Mouse (Mus musculus) testis, postnatal 14 days (tissue): ENCODE measurements around the gene Lce6a.

Experiments
- DNase-seq: peaks from one replicate; pipeline ENCODE4 v3.0.0; 2021; ENCODE audit warnings: low spot score

Gene Lce6a

DNA sequence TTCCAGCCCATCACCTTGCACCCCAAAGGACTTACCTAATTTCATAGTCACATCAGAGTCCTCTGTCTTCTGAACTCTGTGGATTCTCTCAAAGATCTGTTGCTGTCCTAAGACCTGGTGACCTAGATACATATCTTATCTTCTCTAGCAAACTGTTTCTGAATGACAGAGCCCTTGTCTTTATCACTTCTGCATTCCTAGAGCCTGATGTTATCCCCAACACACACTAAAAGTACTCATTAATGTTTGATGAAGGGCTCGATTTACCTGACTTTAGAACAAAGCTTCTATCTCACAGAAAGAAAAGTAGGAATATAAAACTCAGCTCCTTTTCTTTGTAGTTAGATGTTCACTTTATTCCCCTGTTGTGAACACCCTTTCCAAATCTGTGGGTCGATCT lies at the start of gene Lce6a:
Gene Lce6a, minus strand, starts transcription at position 101 of the 400 bp plus-strand sequence.
- no peak for DNase-seq

DNA sequence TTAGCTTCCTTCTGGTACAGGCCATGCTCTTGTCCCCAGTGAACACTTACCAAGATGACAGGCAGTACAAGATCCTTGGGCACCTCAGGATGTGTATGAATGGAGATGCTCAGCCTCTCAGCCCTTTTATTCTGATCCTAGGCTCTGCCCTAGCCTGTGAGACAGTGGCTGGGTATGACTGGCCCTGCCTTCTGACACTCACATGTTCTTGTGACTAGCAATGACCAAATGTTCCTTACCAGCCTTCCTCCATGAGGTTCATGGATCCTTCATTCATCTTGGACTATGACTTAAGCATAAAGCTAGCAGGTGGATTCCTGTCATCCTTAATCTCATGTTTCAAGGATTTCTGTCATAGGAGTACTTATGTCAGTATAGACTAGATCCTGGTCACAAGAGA lies 48.8 kb upstream of the Lce6a start, which contains the start of gene Lce1a2:
Gene Lce1a2, minus strand, starts transcription at position 101 of the 400 bp plus-strand sequence.
- DNase-seq = no peak

DNA sequence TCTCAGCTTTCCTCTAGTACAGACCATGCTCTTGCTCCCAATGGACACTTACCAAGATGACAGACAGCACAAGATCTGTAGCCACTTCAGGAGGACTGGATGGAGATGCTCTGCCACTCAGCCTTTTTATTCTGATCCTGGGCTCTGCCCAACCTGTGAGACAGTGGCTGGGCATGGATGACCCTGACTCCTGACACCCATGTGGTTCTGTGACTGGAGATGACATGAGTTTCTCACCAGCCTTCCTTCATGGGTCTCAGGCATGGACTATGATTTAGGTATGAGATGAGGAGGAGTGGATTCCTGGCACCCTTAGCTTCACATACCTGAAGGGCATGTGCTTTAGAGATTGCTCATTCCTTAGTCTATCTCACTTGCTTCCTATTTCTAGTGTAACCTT lies 35.4 kb upstream of the Lce6a start, which contains the start of gene Lce1b:
Gene Lce1b, minus strand, starts transcription at position 101 of the 400 bp plus-strand sequence.
- DNase-seq = no peak

DNA sequence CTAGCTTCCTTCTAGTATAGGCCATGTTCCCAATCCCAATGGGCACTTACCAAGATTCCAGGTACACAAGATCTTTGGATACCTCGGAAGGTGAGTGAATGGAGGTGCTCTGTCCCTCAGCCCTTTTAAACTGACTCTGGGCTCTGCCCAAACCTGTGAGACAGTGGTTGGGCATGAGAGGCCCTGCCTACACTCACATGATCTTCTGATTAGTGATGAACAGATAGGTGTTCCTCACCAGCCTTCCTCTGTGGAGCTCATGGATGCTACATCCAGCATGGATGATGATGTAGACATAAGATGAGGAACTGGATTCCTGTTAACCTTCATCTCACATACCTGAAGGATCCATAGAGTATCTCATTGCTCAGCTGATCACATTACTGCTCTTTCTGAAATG lies 26.7 kb upstream of the Lce6a start, which contains the start of gene Lce1a1:
Gene Lce1a1, minus strand, starts transcription at position 101 of the 400 bp plus-strand sequence.
- no peak for DNase-seq

GRCm38 (mm10) chr3:92639854-92640253 lies 18.4 kb upstream of the Lce6a start:
- peak; percentile 62 for DNase-seq

DNA sequence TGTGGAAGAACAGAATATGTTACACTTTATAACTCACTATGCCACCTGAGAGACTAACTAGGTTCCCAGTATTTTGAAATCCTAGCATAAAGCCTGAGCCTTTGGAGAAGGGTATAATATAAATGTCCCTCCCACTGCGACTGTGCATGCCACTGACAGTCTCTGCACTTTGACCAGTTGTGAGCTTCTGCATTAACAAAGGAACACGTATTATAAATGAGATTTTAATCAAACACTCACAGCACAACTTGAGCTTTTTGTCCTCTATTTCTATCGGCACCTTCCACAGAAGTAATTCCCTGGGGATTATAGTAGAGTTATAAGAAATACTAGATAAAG lies 17.2 kb upstream of the Lce6a start:
- no peak for DNase-seq

DNA sequence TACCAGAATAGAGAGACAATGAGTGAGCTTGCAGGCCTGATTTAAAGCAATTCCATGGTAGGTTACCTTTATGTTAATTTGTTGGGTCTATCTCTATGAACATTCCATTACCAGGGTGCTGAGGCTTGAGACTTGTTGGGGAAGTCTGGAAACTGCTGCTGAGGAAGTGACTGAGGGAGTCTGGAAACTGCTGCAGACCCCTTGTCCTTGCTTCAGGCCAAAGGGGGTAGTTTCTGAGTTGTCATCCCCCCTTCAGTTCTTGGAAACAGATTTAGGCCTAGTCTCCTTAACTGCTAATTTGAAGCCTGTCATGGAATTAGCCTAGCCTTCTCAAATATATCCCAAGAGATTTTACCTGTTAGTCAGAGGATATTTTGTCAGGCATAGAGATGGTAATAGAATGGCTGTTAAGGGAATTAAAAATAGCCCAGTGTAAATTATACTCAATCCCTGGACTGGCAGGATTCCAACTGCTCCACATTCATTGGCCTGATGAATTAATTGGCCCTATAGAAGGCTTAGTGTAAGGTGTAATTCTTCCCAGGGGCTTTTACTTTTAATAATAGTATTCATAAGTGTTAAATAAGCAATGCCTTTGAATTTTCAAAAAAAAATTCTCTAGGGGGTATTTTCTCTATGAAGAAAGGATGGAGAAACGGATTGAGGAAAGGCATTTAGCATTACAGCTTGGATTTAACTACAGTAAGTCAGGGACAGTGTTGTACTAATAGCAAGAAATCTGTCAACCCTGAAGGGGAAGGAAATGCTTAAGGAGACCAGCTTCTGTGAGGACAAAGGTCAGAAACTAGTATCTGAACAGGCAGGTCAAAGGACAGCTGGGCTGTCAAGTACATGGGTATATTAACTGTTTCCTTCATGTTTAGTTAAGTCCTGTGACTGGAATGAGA lies 16.5 kb upstream of the Lce6a start:
- no peak for DNase-seq

DNA sequence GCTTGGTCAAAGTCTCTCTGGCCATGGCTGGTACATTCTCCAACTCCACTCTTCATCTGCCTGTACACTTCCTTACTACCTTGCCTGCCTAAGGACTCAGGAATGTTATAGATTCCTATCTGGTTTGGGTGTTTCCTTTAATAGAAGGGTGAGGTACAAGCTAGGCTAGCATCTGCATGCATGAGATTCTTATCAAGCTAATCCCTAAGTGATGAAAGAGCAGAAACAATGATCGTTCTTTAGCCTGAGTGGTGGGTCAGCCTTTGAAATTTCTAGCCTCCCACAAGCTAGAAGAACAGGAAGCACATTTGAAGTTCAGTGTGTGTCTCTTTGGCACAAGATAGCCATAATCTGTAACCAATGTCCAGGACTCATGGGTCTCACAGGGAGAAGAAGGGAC lies 11.7 kb downstream of the Lce6a start:
- no peak for DNase-seq

DNA sequence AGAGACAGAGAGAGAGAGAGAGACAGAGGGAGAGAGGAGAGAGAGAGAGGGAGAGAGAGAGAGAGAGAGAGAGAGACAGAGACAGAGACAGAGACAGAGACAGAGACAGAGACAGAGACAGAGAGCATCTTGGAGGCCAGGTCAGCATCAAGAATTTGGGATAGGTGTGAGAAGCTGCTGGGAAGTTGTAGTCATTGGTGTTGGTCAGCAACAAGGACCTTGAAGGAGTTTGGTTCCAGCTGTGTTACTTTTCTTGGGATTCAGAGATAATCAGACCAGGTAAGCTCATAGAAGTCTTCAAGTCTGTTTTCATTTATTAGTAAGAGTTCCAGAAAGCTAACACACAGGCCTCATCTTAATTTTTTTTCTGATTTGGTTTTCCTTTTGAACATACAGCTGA lies 14.1 kb downstream of the Lce6a start, which contains the start of gene 2210017I01Rik:
Gene 2210017I01Rik, minus strand, starts transcription at position 101 of the 400 bp plus-strand sequence.
- no peak for DNase-seq

DNA sequence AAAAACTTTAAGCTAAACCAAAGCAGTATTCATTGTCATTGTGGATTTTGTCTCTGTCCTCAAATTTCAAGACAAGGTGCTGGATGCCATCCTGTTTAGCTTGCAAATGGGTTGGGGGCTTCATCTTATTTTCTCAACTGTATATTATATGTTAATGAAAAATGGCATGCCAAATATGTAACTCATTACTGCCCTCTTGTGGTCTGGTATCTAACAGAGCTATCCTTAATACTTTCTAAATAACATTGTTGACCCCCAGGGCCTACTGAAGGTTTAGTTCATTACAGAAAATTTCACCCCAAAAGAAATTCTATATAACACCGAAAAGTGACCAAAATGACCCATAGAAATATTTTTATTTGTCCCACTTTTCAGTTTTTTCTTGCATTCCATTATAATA lies 19.3 kb downstream of the Lce6a start:
- no peak for DNase-seq

- DNase-seq = no peak
These were observed 21.0 kb downstream of the Lce6a start for GRCm38 (mm10) chr3:92600456-92600855.

DNA sequence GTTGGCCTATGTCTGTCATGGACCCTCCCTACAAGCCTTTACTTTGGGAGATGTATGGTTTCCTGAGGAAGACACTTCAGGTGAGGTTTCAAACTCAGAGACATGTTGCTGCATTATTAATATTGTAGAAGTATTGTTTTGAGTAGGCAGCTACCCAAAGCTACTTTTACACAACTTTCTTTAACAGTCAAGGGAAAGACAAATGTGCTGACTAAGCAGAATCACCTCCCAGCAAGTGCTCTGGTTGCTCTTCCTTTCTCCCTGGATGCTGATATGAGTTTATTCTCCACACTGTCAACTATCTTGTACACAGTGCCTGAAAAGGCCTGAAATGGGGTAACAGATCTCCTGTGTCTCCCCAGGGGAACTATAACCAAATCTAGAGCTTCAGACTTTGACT lies 21.5 kb downstream of the Lce6a start:
- DNase-seq = no peak

- no peak for DNase-seq
These were observed 23.0 kb downstream of the Lce6a start for GRCm38 (mm10) chr3:92598429-92598828.

- DNase-seq = no peak
These were observed 32.6 kb downstream of the Lce6a start, which contains the start of gene Smcp for GRCm38 (mm10) chr3:92588858-92589257. Gene Smcp, minus strand, starts transcription at chr3:92588997.

DNA sequence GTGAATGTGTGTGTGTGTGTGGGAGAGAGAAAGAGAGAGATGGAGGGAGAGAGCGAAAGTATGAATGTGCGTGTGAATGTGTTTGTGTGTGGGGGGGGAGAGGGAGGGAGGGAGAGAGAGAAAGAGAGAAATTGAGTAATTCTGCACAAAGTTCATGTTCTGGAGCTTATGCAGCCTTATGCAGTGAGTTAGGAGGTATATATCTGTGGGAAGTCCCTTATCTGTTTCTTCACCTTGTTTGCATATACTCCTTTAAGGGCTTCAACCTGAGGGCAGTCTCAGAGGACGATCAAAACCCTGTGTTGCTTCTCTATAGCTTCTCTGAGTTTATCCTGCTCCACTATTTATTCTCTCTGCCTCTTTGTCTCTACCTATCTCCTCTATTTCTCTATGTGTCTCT lies 34.3 kb downstream of the Lce6a start:
- DNase-seq = no peak

GRCm38 (mm10) chr3:92585055-92585454 lies 36.4 kb downstream of the Lce6a start:
- DNase-seq = no peak

DNA sequence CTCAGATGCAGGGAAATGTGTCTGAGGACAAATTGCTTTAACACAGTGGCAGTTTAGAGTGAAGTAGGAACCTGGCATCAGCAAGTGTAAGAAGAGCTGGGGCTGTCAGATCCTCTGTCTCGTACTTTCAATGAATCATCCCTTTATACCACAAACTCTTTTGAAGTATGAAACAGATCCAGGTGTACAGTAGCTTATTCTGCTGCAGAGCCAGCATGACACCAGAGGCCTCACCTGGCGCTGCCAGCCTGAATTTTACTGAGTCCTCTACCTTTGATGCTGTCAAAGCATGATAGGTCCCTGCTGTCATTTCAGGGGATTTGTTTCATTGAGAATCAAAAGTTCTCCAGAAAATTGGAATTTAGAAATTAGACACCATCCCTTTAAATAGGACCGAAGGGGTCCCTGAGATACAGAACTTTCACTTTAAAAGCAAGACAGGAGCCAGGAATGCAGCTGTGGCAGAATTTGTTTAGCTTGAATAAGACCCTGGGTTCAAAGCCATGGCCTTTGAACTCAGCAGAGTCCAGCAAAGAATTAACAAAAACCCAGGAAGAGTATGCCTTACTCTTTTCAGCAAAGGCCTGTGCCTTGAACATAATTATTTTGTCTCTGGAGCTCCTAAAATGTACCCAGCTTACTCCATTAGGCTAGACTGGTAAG lies 38.2 kb downstream of the Lce6a start:
- no peak for DNase-seq

GRCm38 (mm10) chr3:92579508-92579907 lies 42.0 kb downstream of the Lce6a start:
- DNase-seq = no peak

- no peak for DNase-seq
These were observed 42.6 kb downstream of the Lce6a start for GRCm38 (mm10) chr3:92578652-92579413.

DNA sequence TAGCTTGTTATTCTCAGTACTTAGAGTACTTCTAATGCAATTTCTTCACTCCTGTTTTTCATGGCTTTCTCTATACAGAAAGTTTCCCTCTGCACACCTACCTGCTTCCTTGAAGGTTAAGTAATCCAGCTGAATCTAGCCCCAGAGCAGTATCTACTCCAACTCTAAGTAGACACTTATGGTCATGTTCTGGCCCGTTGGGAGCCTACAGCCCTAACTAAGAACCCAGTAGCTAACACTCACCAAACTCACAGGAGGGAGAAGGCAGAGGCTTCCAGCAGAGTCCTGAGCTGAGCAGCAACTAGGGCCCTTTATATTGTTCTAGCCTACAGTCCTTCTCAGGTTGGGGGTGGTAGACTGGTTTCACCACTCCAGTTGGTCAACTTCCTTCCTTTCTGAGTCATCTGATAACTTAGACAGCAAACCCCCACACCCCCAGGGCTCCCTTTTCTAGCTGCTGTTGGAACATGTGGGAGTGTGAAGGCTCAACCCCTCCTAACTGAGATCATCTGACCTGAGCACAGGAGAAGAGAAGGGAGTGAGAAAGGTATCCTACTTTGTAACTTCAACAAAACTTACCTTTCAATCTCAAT lies 47.9 kb downstream of the Lce6a start, which contains the start of gene Ivl:
Gene Ivl, minus strand, starts transcription at position 287 of the 593 bp plus-strand sequence.
- DNase-seq = no peak

DNA sequence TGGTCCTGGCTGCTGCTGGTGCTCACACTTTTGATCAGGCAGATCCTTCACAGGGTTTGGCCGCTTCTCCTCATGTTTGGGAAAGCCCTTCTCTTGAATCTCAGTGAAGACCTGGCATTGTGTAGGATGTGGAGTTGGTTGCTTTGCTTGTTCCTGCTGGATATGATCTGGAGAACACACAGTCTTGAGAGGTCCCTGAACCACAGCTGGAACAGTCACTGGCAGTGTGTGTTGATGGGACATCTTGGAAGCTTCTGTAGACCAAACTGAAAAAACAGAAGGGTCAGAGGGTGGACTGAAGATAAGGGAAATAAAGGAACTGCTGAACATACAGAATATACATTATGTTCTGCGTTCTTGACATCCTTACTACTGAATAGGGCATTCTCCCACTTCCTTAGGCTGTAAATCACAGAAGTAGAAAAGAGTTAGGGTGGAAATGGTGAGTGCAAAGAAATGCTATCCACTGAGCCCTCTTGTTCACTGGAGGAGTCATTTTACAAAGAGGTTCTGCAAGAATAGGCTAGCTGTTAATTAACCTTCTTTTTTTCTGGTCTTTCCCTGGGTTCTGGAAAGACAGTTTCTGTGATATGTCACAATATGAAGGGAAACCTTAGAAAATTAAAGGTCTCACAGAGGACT lies 48.8 kb downstream of the Lce6a start:
- no peak for DNase-seq
